Mouse (Mus musculus) cerebellum, adult 2 months (tissue): ENCODE measurements around the gene Chit1. TPM values are rescaled to one million over a fixed set of nuclear protein-coding genes. Genes with fewer than 3 reads are reported as not detected.

ENCODE experiments used
- DNase-seq, 2 experiments: peaks; one replicate each; pipeline ENCODE4 v3.0.0; 2021
- H3K27ac ChIP-seq: fragments of 200-500 bp; 2 replicates; pipeline ENCODE4 v1.5.1; 2012; ENCODE audit warnings: low read length, control low read depth, inconsistent platforms; ENCODE audit not compliant: insufficient read depth
- H3K27me3 ChIP-seq: fragments of 200-500 bp; 2 replicates; pipeline ENCODE4 v1.6.1; 2012; ENCODE audit warnings: inconsistent platforms, mild to moderate bottlenecking, low read length, moderate library complexity; ENCODE audit not compliant: control insufficient read depth, insufficient read depth
- H3K4me1 ChIP-seq: fragments of 200-500 bp; 2 replicates; pipeline ENCODE4 v1.6.1; 2011; ENCODE audit warnings: low read length; ENCODE audit not compliant: control insufficient read depth, insufficient read depth
- H3K4me3 ChIP-seq: fragments of 200-500 bp; replicated peaks from 2 replicates; pipeline ENCODE3; 2011; ENCODE audit warnings: mild to moderate bottlenecking, low read depth, low read length, control low read depth; ENCODE audit not compliant: insufficient read depth
- CTCF ChIP-seq: fragments of 200-500 bp; IDR thresholded peaks from 2 replicates; pipeline ENCODE4 v1.5.1; 2011; ENCODE audit warnings: low read depth, mild to moderate bottlenecking, control low read depth, low read length, moderate library complexity, borderline replicate concordance; ENCODE audit not compliant: insufficient read depth
- POLR2A ChIP-seq: fragments of 200-500 bp; IDR thresholded peaks from 2 replicates; pipeline ENCODE4 v1.6.1; 2011; ENCODE audit warnings: low read length, control low read depth, borderline replicate concordance; ENCODE audit not compliant: insufficient read depth
- WGBS: fragments of 180-500 bp; shearing (Covaris S2); methylation state at CpG from one replicate; pipeline ENCODE4 v1.1.7; 2018; 5-methylcytosine and 5-hydroxymethylcytosine counted together
- polyA plus RNA-seq: library from polyadenylated mRNA; depleted of rRNA; stranded (reverse); fragments of >200 nt; gene quantifications from 2 replicates; pipeline ENCODE4 v1.2.3, GENCODE M21; 2012

Chit1 gene
- polyA plus RNA-seq, 1 experiment = not detected

GRCm38 (mm10) chr1:134080881-134081450 is 30.1 kb upstream of the Chit1 start:
- Histone ChIP-seq H3K27me3 (no peaks in the 10 kb centered on the region), H3K4me3 (no peak overlapping the region), H3K4me1 (peaks cover 32% of the 10 kb centered on the region), H3K27ac (no peak overlapping the region)
- WGBS = 95% methylated on average over 5 of the region's 5 CpGs
- no peak for DNase-seq
- TF ChIP-seq CTCF = no peak
- no peak for TF ChIP-seq POLR2A

- TF ChIP-seq POLR2A (no peak), CTCF (no peak)
- Histone ChIP-seq H3K27ac (no peak overlapping the region), H3K27me3 (no peaks in the 10 kb centered on the region), H3K4me1 (peaks cover 38% of the 10 kb centered on the region), H3K4me3 (no peak overlapping the region)
- 44% methylated on average over 11 of the region's 11 CpGs for WGBS
- peak; percentile 48 to 51 for DNase-seq
These were observed 28.0 kb upstream of the Chit1 start for GRCm38 (mm10) chr1:134082987-134083516.

GRCm38 (mm10) chr1:134083676-134084075 is 27.4 kb upstream of the Chit1 start:
- peaks cover 38% of the 10 kb centered on the region for H3K4me1 ChIP-seq
- no peak overlapping the region for H3K27ac ChIP-seq
- no peaks in the 10 kb centered on the region for H3K27me3 ChIP-seq
- no peak for TF ChIP-seq POLR2A
- no peak for TF ChIP-seq CTCF
- DNase-seq = no peak
- 84% methylated on average over 8 of the region's 8 CpGs for WGBS
- no peak overlapping the region for H3K4me3 ChIP-seq

GRCm38 (mm10) chr1:134084128-134084527 is 26.9 kb upstream of the Chit1 start:
- no peak overlapping the region for H3K27ac ChIP-seq
- peak; percentile 51 to 74 for DNase-seq
- WGBS = 11% methylated on average over 3 of the region's 3 CpGs
- H3K4me3 ChIP-seq = no peak overlapping the region
- no peaks in the 10 kb centered on the region for H3K27me3 ChIP-seq
- TF ChIP-seq CTCF (no peak), POLR2A (no peak)
- H3K4me1 ChIP-seq = peaks cover 38% of the 10 kb centered on the region

GRCm38 (mm10) chr1:134086017-134086416 is 25.0 kb upstream of the Chit1 start:
- DNase-seq = peak in 1 of 2 experiments; percentile 19
- 15% methylated on average over 3 of the region's 3 CpGs for WGBS
- Histone ChIP-seq H3K4me1 (peaks cover 38% of the 10 kb centered on the region), H3K4me3 (no peak overlapping the region), H3K27me3 (no peaks in the 10 kb centered on the region), H3K27ac (no peak overlapping the region; the same call in 1 of the 2 replicates)
- TF ChIP-seq POLR2A = no peak
- TF ChIP-seq CTCF = no peak

GRCm38 (mm10) chr1:134086811-134087398 is 24.1 kb upstream of the Chit1 start:
- no peaks in the 10 kb centered on the region for H3K27me3 ChIP-seq
- TF ChIP-seq POLR2A (0 out of 2 replicates have a peak, but pooled peaks have one; percentile 24), CTCF (no peak)
- peak; percentile 66 to 75 for DNase-seq
- peaks cover 38% of the 10 kb centered on the region for H3K4me1 ChIP-seq
- H3K27ac ChIP-seq = peak overlapping the region; percentile 43; the same call in 1 of the 2 replicates
- no peak overlapping the region for H3K4me3 ChIP-seq
- 21% methylated on average over 16 of the region's 16 CpGs for WGBS

GRCm38 (mm10) chr1:134089074-134089473 is 22.0 kb upstream of the Chit1 start:
- peaks cover 35% of the 10 kb centered on the region for H3K4me1 ChIP-seq
- H3K27ac ChIP-seq = no peak overlapping the region
- no peak for DNase-seq
- H3K4me3 ChIP-seq = no peak overlapping the region
- no peaks in the 10 kb centered on the region for H3K27me3 ChIP-seq
- WGBS = 91% methylated on average over 7 of the region's 7 CpGs
- no peak for TF ChIP-seq POLR2A
- no peak for TF ChIP-seq CTCF

GRCm38 (mm10) chr1:134091851-134092250 is 19.2 kb upstream of the Chit1 start:
- Histone ChIP-seq H3K27me3 (no peaks in the 10 kb centered on the region), H3K4me3 (no peak overlapping the region), H3K4me1 (peaks cover 27% of the 10 kb centered on the region), H3K27ac (peak overlapping the region; percentile 97; the same call in 1 of the 2 replicates)
- 91% methylated on average over 3 of the region's 3 CpGs for WGBS
- no peak for DNase-seq
- TF ChIP-seq CTCF = no peak
- TF ChIP-seq POLR2A = no peak
